Mouse (Mus musculus): ENCODE data around the gene Ggt5. TPM values are rescaled to one million over a fixed set of nuclear protein-coding genes. Genes with fewer than 3 reads are reported as not detected.

Gene Ggt5
- polyA plus RNA-seq (2014; fragmentation: Nextera tagmentation; extraction: Ambion mirVana) = 0.31 and 0.66 TPM in 2 replicates

- DNase-seq (ENCODE audit: low spot score) = peak; percentile 20
- H3K27ac ChIP-seq (ENCODE audit: low read depth, low read length) = peak within 1 kb of the TSS; percentile 3; the same call in 1 of the 2 replicates
- H3K9ac ChIP-seq (ENCODE audit: low read depth, low read length) = no peak within 1 kb of the TSS
- H3K27me3 ChIP-seq (ENCODE audit: control insufficient read depth, insufficient read depth, low read length) = peaks cover 4% of the 10 kb centered on the region
- no peak within 1 kb of the TSS for H3K4me3 ChIP-seq (ENCODE audit: low read depth, low read length)
- H3K4me1 ChIP-seq (replicated peaks; ENCODE audit: control insufficient read depth, insufficient read depth, low read length) = 0 out of 2 replicates have a peak, but pooled peaks cover 2% of the 10 kb centered on the region
- H3K36me3 ChIP-seq (ENCODE audit: control insufficient read depth, insufficient read depth, low read length) = no peaks in the 10 kb centered on the region
- 40% methylated on average over 5 of the region's 5 CpGs for WGBS
- no peaks in the 10 kb centered on the region for H3K9me3 ChIP-seq (ENCODE audit: control insufficient read depth, low read length)
- H3K4me2 ChIP-seq (replicated peaks; ENCODE audit: low read depth, low read length) = no peak within 1 kb of the TSS
- ATAC-seq (ENCODE audit: low FRiP score) = no peak
Observed at GRCm38 (mm10) chr10:75589129-75589528, at the start of gene Ggt5. Ggt5 (plus strand) TSS chr10:75589340.

GRCm38 (mm10) chr10:75547901-75548300 is 41.2 kb upstream of the Ggt5 start:
- ATAC-seq (ENCODE audit: low FRiP score) = no peak
- no peaks in the 10 kb centered on the region for H3K36me3 ChIP-seq (ENCODE audit: control insufficient read depth, insufficient read depth, low read length)
- H3K27ac ChIP-seq (ENCODE audit: low read depth, low read length) = no peak overlapping the region
- H3K4me3 ChIP-seq (ENCODE audit: low read depth, low read length) = no peak overlapping the region
- no peaks in the 10 kb centered on the region for H3K4me1 ChIP-seq (replicated peaks; ENCODE audit: control insufficient read depth, insufficient read depth, low read length)
- H3K4me2 ChIP-seq (replicated peaks; ENCODE audit: low read depth, low read length) = no peak overlapping the region
- no peaks in the 10 kb centered on the region for H3K9me3 ChIP-seq (ENCODE audit: control insufficient read depth, low read length)
- 84% methylated on average over 7 of the region's 7 CpGs for WGBS
- DNase-seq (ENCODE audit: low spot score) = no peak
- H3K27me3 ChIP-seq (ENCODE audit: control insufficient read depth, insufficient read depth, low read length) = no peaks in the 10 kb centered on the region
- no peak overlapping the region for H3K9ac ChIP-seq (ENCODE audit: low read depth, low read length)

DNA sequence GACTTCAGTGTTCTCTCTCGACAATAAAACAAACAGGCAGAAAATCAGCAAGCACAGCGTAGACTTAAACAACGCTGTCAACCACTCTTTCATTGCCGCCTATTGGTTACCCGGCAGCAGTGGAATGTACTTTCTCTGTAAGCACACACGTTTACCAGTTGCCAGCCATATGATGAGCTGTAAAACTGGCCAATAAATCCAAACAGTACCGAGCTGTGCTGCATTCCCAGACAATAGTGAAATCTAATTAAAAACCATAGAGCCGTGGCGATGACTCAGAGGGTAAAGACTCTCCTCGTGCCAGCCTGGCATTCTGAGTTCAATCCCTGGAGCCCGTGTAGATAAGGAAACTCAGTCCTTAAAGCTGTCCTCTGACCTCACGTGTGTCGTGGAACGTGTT is 40.7 kb upstream of the Ggt5 start:
- no peak overlapping the region for H3K9ac ChIP-seq (ENCODE audit: low read depth, low read length)
- 81% methylated on average over 14 of the region's 14 CpGs for WGBS
- no peaks in the 10 kb centered on the region for H3K9me3 ChIP-seq (ENCODE audit: control insufficient read depth, low read length)
- H3K4me3 ChIP-seq (ENCODE audit: low read depth, low read length) = no peak overlapping the region
- no peaks in the 10 kb centered on the region for H3K36me3 ChIP-seq (ENCODE audit: control insufficient read depth, insufficient read depth, low read length)
- no peak overlapping the region for H3K27ac ChIP-seq (ENCODE audit: low read depth, low read length)
- ATAC-seq (ENCODE audit: low FRiP score) (no peak), DNase-seq (ENCODE audit: low spot score) (no peak)
- no peak overlapping the region for H3K4me2 ChIP-seq (replicated peaks; ENCODE audit: low read depth, low read length)
- no peaks in the 10 kb centered on the region for H3K4me1 ChIP-seq (replicated peaks; ENCODE audit: control insufficient read depth, insufficient read depth, low read length)
- no peaks in the 10 kb centered on the region for H3K27me3 ChIP-seq (ENCODE audit: control insufficient read depth, insufficient read depth, low read length)

DNA sequence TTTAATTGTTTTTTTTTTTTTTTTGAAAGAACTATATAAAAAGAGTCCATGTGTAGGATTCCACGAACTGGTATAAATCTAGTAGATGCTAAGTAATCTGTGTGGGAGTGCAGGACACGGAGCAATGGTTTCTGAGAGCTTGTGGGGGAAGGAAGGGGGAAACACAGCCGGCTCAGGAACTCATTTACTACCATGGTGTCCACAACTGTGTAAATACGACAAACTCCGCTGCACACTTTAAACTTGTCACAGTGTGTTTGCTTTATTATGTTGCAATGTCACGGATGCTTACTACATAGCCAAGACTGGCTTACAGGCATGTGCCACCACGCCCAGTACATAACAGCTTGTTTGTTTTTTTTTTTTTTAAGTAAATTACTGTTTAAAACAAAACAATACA is 39.3 kb upstream of the Ggt5 start:
- Histone ChIP-seq H3K9me3 (ENCODE audit: control insufficient read depth, low read length) (no peaks in the 10 kb centered on the region), H3K4me1 (replicated peaks; ENCODE audit: control insufficient read depth, insufficient read depth, low read length) (no peaks in the 10 kb centered on the region), H3K9ac (ENCODE audit: low read depth, low read length) (no peak overlapping the region), H3K4me2 (replicated peaks; ENCODE audit: low read depth, low read length) (no peak overlapping the region), H3K4me3 (ENCODE audit: low read depth, low read length) (no peak overlapping the region), H3K27ac (ENCODE audit: low read depth, low read length) (no peak overlapping the region), H3K36me3 (ENCODE audit: control insufficient read depth, insufficient read depth, low read length) (no peaks in the 10 kb centered on the region), H3K27me3 (ENCODE audit: control insufficient read depth, insufficient read depth, low read length) (no peaks in the 10 kb centered on the region)
- no peak for ATAC-seq (ENCODE audit: low FRiP score)
- DNase-seq (ENCODE audit: low spot score) = no peak
- 77% methylated on average over 7 of the region's 7 CpGs for WGBS

GRCm38 (mm10) chr10:75551175-75551574 is 38.0 kb upstream of the Ggt5 start:
- Histone ChIP-seq H3K27me3 (ENCODE audit: control insufficient read depth, insufficient read depth, low read length) (no peaks in the 10 kb centered on the region), H3K27ac (ENCODE audit: low read depth, low read length) (no peak overlapping the region), H3K4me3 (ENCODE audit: low read depth, low read length) (no peak overlapping the region), H3K4me2 (replicated peaks; ENCODE audit: low read depth, low read length) (no peak overlapping the region), H3K9me3 (ENCODE audit: control insufficient read depth, low read length) (no peaks in the 10 kb centered on the region), H3K4me1 (replicated peaks; ENCODE audit: control insufficient read depth, insufficient read depth, low read length) (no peaks in the 10 kb centered on the region), H3K9ac (ENCODE audit: low read depth, low read length) (no peak overlapping the region), H3K36me3 (ENCODE audit: control insufficient read depth, insufficient read depth, low read length) (no peaks in the 10 kb centered on the region)
- no peak for DNase-seq (ENCODE audit: low spot score)
- 51% methylated on average over 12 of the region's 12 CpGs for WGBS
- ATAC-seq (ENCODE audit: low FRiP score) = no peak

DNA sequence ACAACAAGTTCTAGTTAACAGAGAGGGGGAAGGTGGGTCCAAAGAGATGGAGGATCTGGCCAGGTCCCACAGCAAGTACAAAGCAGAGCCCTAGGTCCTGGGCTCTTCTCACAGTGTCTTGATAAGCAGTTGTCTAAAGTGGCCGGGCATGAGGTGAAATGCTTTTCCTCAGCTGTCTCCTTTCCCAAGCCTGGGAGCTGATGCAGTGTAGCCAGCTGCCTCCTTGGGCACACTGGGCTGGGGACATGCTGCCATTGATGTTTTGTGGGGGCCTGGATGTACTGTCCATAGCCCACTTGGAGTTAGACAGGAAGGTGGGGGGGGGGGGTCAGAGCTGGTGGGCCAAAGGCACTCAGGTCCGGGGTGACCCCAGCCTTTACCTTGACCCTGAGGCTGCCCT is 37.0 kb upstream of the Ggt5 start:
- no peak overlapping the region for H3K9ac ChIP-seq (ENCODE audit: low read depth, low read length)
- WGBS = 95% methylated on average over 2 of the region's 2 CpGs
- no peaks in the 10 kb centered on the region for H3K27me3 ChIP-seq (ENCODE audit: control insufficient read depth, insufficient read depth, low read length)
- no peak for ATAC-seq (ENCODE audit: low FRiP score)
- no peaks in the 10 kb centered on the region for H3K36me3 ChIP-seq (ENCODE audit: control insufficient read depth, insufficient read depth, low read length)
- H3K4me3 ChIP-seq (ENCODE audit: low read depth, low read length) = no peak overlapping the region
- H3K4me2 ChIP-seq (replicated peaks; ENCODE audit: low read depth, low read length) = no peak overlapping the region
- H3K4me1 ChIP-seq (replicated peaks; ENCODE audit: control insufficient read depth, insufficient read depth, low read length) = no peaks in the 10 kb centered on the region
- no peak for DNase-seq (ENCODE audit: low spot score)
- H3K27ac ChIP-seq (ENCODE audit: low read depth, low read length) = no peak overlapping the region
- H3K9me3 ChIP-seq (ENCODE audit: control insufficient read depth, low read length) = no peaks in the 10 kb centered on the region

DNA sequence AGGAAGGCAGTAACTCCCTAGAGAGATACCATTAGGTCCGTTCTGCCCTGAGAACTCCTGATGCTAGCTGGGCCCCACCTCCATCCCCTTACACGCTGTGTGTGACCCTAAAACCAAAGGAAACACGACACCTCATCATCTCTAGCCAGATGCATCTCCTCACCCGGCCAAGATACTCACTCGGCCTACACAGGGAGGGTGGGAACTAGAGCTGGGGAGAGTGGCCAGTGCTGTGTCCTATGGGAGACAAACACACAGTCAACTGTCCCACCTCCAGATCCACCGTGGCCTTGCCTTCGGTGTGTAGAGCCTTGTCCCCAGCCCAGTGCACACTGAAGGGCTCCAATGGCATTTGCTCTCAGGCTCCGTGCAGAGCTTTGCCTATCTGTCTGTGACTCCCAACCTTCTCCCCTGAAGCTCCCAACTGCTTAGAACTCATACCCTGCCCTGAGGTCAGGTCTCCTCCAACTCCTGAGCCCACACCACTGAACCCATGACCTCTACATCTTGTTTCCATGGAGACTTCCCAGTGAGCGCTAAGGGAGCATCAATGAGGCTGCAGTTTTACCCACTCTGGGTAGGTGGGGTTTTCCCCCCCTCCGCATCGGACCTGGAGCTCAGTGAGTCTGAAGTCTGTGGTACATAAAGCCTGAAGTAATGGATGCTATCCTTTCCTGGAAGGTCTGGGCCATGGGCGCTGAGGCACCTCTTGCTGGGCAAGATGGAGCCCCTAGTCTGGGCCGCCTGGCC is 36.3 kb upstream of the Ggt5 start:
- H3K4me3 ChIP-seq (ENCODE audit: low read depth, low read length) = no peak overlapping the region
- H3K4me2 ChIP-seq (replicated peaks; ENCODE audit: low read depth, low read length) = no peak overlapping the region
- 66% methylated on average over 13 of the region's 13 CpGs for WGBS
- no peak overlapping the region for H3K27ac ChIP-seq (ENCODE audit: low read depth, low read length)
- H3K9me3 ChIP-seq (ENCODE audit: control insufficient read depth, low read length) = no peaks in the 10 kb centered on the region
- H3K4me1 ChIP-seq (replicated peaks; ENCODE audit: control insufficient read depth, insufficient read depth, low read length) = no peaks in the 10 kb centered on the region
- no peak for DNase-seq (ENCODE audit: low spot score)
- no peaks in the 10 kb centered on the region for H3K36me3 ChIP-seq (ENCODE audit: control insufficient read depth, insufficient read depth, low read length)
- no peak for ATAC-seq (ENCODE audit: low FRiP score)
- H3K27me3 ChIP-seq (ENCODE audit: control insufficient read depth, insufficient read depth, low read length) = no peaks in the 10 kb centered on the region
- H3K9ac ChIP-seq (ENCODE audit: low read depth, low read length) = no peak overlapping the region

- Histone ChIP-seq H3K27ac (ENCODE audit: low read depth, low read length) (no peak overlapping the region), H3K9ac (ENCODE audit: low read depth, low read length) (no peak overlapping the region), H3K4me2 (replicated peaks; ENCODE audit: low read depth, low read length) (no peak overlapping the region), H3K4me3 (ENCODE audit: low read depth, low read length) (no peak overlapping the region), H3K9me3 (ENCODE audit: control insufficient read depth, low read length) (no peaks in the 10 kb centered on the region), H3K4me1 (replicated peaks; ENCODE audit: control insufficient read depth, insufficient read depth, low read length) (no peaks in the 10 kb centered on the region), H3K36me3 (ENCODE audit: control insufficient read depth, insufficient read depth, low read length) (no peaks in the 10 kb centered on the region), H3K27me3 (ENCODE audit: control insufficient read depth, insufficient read depth, low read length) (peaks cover 2% of the 10 kb centered on the region; the same call in 1 of the 2 replicates)
- DNase-seq (ENCODE audit: low spot score) (no peak), ATAC-seq (ENCODE audit: low FRiP score) (no peak)
- WGBS = 89% methylated on average over 8 of the region's 8 CpGs
Observed at GRCm38 (mm10) chr10:75554090-75554489, 35.0 kb upstream of the Ggt5 start.

DNA sequence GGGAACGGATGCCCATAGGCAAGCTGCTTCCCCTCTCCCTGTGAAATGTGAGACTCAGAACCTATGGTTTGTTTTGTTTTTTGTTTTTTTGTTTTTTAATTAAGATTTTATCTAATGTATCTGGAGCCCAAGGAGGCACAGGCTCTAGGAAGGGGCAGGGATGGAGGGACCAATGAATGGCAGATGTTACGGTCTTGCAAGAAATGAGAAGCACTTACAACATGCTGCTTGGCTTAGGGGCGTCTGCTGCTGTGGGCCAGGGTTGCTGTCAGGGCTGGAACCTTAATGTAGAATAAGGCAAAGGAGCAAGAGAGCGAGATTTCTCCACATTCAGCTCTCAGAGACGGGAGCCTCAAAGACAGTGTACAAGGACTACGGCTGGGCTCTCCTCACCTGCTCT is 33.6 kb upstream of the Ggt5 start:
- Histone ChIP-seq H3K4me3 (ENCODE audit: low read depth, low read length) (no peak overlapping the region), H3K9me3 (ENCODE audit: control insufficient read depth, low read length) (no peaks in the 10 kb centered on the region), H3K27me3 (ENCODE audit: control insufficient read depth, insufficient read depth, low read length) (peaks cover 10% of the 10 kb centered on the region; the same call in 1 of the 2 replicates), H3K4me2 (replicated peaks; ENCODE audit: low read depth, low read length) (no peak overlapping the region), H3K4me1 (replicated peaks; ENCODE audit: control insufficient read depth, insufficient read depth, low read length) (0 out of 2 replicates have a peak, but pooled peaks cover 2% of the 10 kb centered on the region), H3K36me3 (ENCODE audit: control insufficient read depth, insufficient read depth, low read length) (no peaks in the 10 kb centered on the region), H3K27ac (ENCODE audit: low read depth, low read length) (no peak overlapping the region), H3K9ac (ENCODE audit: low read depth, low read length) (no peak overlapping the region)
- WGBS = 80% methylated on average over 6 of the region's 6 CpGs
- ATAC-seq (ENCODE audit: low FRiP score) (no peak), DNase-seq (ENCODE audit: low spot score) (no peak)
